Mouse (Mus musculus): ENCODE results near the gene Rab35.

- TF ChIP-seq POLR2A (IDR thresholded peaks at IDR 0.05; ENCODE audit: extremely low read depth, insufficient read depth, low read length) = no peak
- no peak for TF ChIP-seq CTCF (IDR thresholded peaks at IDR 0.05; ENCODE audit: low read depth, low read length)
These were observed 20.1 kb downstream of the Rab35 start for GRCm38 (mm10) chr5:115651821-115652220.

Data from liver, adult 2 months (tissue).